Mouse (Mus musculus) limb, embryonic 12.5 days (tissue): ENCODE data around the gene Olfr222. TPM values are rescaled to one million over a fixed set of nuclear protein-coding genes. Genes with fewer than 3 reads are reported as not detected.

Source experiments
- polyA plus RNA-seq: library from polyadenylated mRNA; unstranded; fragments of >200 nt; fragmentation: Nextera tagmentation; extraction: Ambion mirVana; gene quantifications from 2 replicates; pipeline ENCODE4 v1.2.1, GENCODE M21; 2016

Gene Olfr222
- polyA plus RNA-seq, 1 experiment from 2014 or later: not detected

Other genes with a start within 250 kb of the Olfr222 start
- gene Prss38, start 200.6 kb downstream of the Olfr222 start, polyA plus RNA-seq: 0.16 TPM in 1 of 2 replicates, not detected in the other
- 17.4 and 18.6 TPM in 2 replicates for gene Jmjd4, start 126.2 kb downstream of the Olfr222 start, polyA plus RNA-seq
- 142 and 145 TPM in 2 replicates for gene Snap47, start 125.0 kb downstream of the Olfr222 start, polyA plus RNA-seq
- gene Zfp867, start 103.8 kb downstream of the Olfr222 start, polyA plus RNA-seq: 8.8 and 9.5 TPM in 2 replicates
- 34.6 and 36.0 TPM in 2 replicates for gene Zkscan17, start 49.5 kb downstream of the Olfr222 start, polyA plus RNA-seq
- gene Nlrp3, start 34.7 kb downstream of the Olfr222 start, polyA plus RNA-seq: 0.35 TPM in 1 of 2 replicates, not detected in the other
- gene Olfr223, start 17.1 kb upstream of the Olfr222 start, polyA plus RNA-seq: not detected in 2 replicates
- 66.6 and 97.2 TPM in 2 replicates for gene Mprip, start 85.1 kb upstream of the Olfr222 start, polyA plus RNA-seq
- 4.5 and 4.7 TPM in 2 replicates for gene Pld6, start 211.4 kb upstream of the Olfr222 start, polyA plus RNA-seq
- 37.4 and 37.5 TPM in 2 replicates for gene Flcn, start 233.8 kb upstream of the Olfr222 start, polyA plus RNA-seq